Mouse (Mus musculus): ENCODE data around the gene Defa23. TPM values are rescaled to one million over a fixed set of nuclear protein-coding genes. Genes with fewer than 3 reads are reported as not detected.
"Not testable (repeated sequence)": the region's sequence is repeated elsewhere in the genome, so short reads cannot be mapped to it uniquely, and the experiment has no call there.

Gene Defa23
- not detected in 2 replicates for polyA plus RNA-seq (2015; fragmentation: Nextera tagmentation; extraction: Ambion mirVana)

DNA sequence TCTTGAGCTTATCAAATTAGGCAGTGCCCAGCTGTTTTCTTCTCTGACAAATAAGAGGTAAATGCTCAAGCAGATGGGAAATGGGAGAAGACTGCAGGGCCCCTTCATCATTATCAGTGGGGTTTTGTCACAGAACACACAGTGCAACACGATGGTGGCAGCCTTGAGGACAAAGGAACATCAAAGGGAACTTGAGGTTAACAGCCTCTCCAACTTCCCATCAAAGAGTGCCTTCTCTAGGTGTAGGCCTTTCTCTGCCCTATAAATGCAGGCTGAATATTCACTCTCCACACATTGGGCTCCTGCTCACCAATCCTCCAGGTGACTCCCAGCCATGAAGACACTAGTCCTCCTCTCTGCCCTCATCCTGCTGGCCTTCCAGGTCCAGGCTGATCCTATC lies at the start of gene Defa23:
TSS of gene Defa23 (plus strand) at position 301 of the 400 bp plus-strand sequence.
- not testable (repeated sequence) for H3K9me3 ChIP-seq (ENCODE audit: control insufficient read depth, low read length); H3K36me3 ChIP-seq (ENCODE audit: control insufficient read depth, insufficient read depth); ATAC-seq; H3K4me3 ChIP-seq (replicated peaks; ENCODE audit: low read length); H3K9ac ChIP-seq (replicated peaks; ENCODE audit: low read depth, low read length); H3K27me3 ChIP-seq (replicated peaks; ENCODE audit: control insufficient read depth, insufficient read depth, low read length); H3K4me2 ChIP-seq (ENCODE audit: low read length); H3K27ac ChIP-seq (ENCODE audit: low read length); H3K4me1 ChIP-seq (replicated peaks; ENCODE audit: control insufficient read depth, insufficient read depth, low read length)
- WGBS = no CpG with 5 or more reads among the region's 1 CpGs

DNA sequence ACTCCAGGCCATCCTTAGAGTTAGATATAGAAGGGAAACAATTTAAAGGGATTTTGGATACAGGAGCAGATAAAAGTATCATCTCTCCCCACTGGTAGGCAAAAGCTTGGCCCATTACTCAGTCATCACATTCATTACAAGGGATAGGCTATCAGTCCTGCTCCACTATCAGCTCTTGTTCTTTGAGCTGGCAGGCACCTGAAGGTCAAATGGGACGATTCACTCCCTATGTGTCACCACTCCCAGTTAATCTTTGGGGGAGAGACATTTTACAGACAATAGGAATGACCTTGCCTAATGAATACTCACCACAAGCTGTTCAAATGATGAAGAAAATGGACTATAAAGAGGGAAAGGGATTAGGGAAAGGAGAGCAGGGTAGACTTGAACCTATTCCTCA lies 48.0 kb upstream of the Defa23 start:
- peaks cover 8% of the 10 kb centered on the region for H3K9me3 ChIP-seq (ENCODE audit: control insufficient read depth, low read length)
- no peaks in the 10 kb centered on the region for H3K36me3 ChIP-seq (ENCODE audit: control insufficient read depth, insufficient read depth)
- no peak for ATAC-seq
- no peaks in the 10 kb centered on the region for H3K4me1 ChIP-seq (replicated peaks; ENCODE audit: control insufficient read depth, insufficient read depth, low read length)
- no peak overlapping the region for H3K9ac ChIP-seq (replicated peaks; ENCODE audit: low read depth, low read length)
- H3K4me3 ChIP-seq (replicated peaks; ENCODE audit: low read length) = no peak overlapping the region
- no peak overlapping the region for H3K27ac ChIP-seq (ENCODE audit: low read length)
- no peak overlapping the region for H3K4me2 ChIP-seq (ENCODE audit: low read length)
- 19% methylated on average over 1 of the region's 1 CpGs for WGBS
- no peaks in the 10 kb centered on the region for H3K27me3 ChIP-seq (replicated peaks; ENCODE audit: control insufficient read depth, insufficient read depth, low read length)

DNA sequence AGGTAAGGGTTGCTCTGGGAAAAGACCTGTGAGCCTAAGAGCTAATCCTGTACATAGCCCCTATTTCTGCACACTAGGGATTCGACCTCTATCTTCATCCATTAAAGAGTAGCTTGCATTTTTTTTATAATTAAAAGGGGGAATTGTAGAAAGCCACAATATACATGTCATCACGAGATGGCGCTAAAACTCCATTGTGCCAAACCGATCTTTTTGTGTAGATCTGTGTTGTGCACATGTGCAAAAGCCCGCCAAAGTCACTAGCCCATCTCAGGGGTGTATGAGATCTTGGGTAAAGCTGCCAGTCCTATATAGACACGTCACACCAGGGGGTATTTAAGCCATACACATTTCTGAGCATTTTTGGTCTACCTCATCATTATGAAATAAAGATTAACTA lies 46.3 kb upstream of the Defa23 start:
- ATAC-seq; H3K4me2 ChIP-seq (ENCODE audit: low read length); H3K27ac ChIP-seq (ENCODE audit: low read length); H3K4me1 ChIP-seq (replicated peaks; ENCODE audit: control insufficient read depth, insufficient read depth, low read length); H3K27me3 ChIP-seq (replicated peaks; ENCODE audit: control insufficient read depth, insufficient read depth, low read length); H3K9ac ChIP-seq (replicated peaks; ENCODE audit: low read depth, low read length); H3K36me3 ChIP-seq (ENCODE audit: control insufficient read depth, insufficient read depth); H3K4me3 ChIP-seq (replicated peaks; ENCODE audit: low read length); H3K9me3 ChIP-seq (ENCODE audit: control insufficient read depth, low read length): not testable (repeated sequence)
- 48% methylated on average over 6 of the region's 6 CpGs for WGBS

DNA sequence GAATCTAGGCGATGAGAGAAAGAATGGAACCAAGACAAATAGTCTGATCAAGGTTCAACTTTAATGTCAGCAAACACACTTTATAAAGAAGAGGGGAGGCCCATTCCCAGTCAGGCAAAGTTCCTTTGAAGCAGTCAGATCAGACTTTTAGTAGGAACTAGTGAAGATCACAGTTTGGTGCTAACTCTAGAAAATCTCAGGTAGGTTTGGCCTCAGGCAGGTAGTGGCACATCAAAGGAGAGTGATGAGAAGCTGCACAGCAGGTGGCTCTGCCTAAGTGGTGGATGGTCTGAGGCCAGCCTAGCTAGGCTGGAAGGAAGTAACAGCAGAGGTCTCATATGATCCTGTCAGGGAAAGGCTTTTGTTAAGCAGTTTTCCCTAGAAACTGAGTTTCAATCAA lies 44.3 kb upstream of the Defa23 start:
- not testable (repeated sequence) for H3K27me3 ChIP-seq (replicated peaks; ENCODE audit: control insufficient read depth, insufficient read depth, low read length); H3K4me3 ChIP-seq (replicated peaks; ENCODE audit: low read length); H3K36me3 ChIP-seq (ENCODE audit: control insufficient read depth, insufficient read depth); H3K9ac ChIP-seq (replicated peaks; ENCODE audit: low read depth, low read length); ATAC-seq; H3K27ac ChIP-seq (ENCODE audit: low read length); H3K4me1 ChIP-seq (replicated peaks; ENCODE audit: control insufficient read depth, insufficient read depth, low read length); H3K9me3 ChIP-seq (ENCODE audit: control insufficient read depth, low read length); H3K4me2 ChIP-seq (ENCODE audit: low read length)
- WGBS = 83% methylated on average over 1 of the region's 1 CpGs

DNA sequence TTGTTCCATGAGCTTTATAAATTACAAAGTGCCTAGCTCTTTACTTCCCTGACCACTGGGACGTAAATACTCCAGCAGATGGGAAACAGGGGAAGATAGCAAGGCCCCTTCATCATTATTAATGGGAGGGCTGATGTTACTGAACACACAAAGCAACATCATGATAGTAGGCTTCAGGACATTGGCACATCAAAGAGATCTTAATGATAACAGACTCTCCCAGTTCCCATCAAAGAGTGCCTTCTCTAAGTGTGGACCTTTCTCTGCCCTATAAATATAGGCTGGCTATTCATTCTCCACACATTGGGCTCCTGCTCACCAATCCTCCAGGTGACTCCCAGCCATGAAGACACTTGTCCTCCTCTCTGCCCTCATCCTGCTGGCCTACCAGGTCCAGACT lies 29.6 kb upstream of the Defa23 start, which contains the start of gene Defa21:
TSS of gene Defa21 (plus strand) at position 301 of the 400 bp plus-strand sequence.
- H3K9ac ChIP-seq (replicated peaks; ENCODE audit: low read depth, low read length); ATAC-seq; H3K9me3 ChIP-seq (ENCODE audit: control insufficient read depth, low read length); H3K27me3 ChIP-seq (replicated peaks; ENCODE audit: control insufficient read depth, insufficient read depth, low read length); H3K4me1 ChIP-seq (replicated peaks; ENCODE audit: control insufficient read depth, insufficient read depth, low read length); H3K4me2 ChIP-seq (ENCODE audit: low read length); H3K4me3 ChIP-seq (replicated peaks; ENCODE audit: low read length); H3K36me3 ChIP-seq (ENCODE audit: control insufficient read depth, insufficient read depth); H3K27ac ChIP-seq (ENCODE audit: low read length): not testable (repeated sequence)
- WGBS = no CpG with 5 or more reads among the region's 1 CpGs

DNA sequence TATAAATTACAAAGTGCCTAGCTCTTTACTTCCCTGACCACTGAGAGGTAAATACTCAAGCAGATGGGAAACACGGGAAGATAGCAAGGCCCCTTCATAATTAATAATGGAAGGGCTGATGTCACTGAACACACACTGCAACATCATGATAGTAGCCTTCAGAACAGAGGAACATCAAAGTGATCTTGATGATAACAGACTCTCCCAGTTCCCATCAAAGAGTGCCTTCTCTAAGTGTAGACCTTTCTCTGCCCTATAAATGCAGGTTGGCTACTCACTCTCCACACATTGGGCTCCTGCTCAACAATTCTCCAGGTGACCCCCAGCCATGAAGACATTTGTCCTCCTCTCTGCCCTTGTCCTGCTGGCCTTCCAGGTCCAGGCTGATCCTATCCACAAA lies 9.9 kb downstream of the Defa23 start, which contains the start of gene Defa35:
TSS of gene Defa35 (plus strand) at position 301 of the 400 bp plus-strand sequence.
- not testable (repeated sequence) for H3K4me3 ChIP-seq (replicated peaks; ENCODE audit: low read length); H3K27me3 ChIP-seq (replicated peaks; ENCODE audit: control insufficient read depth, insufficient read depth, low read length); H3K4me1 ChIP-seq (replicated peaks; ENCODE audit: control insufficient read depth, insufficient read depth, low read length); ATAC-seq; H3K9me3 ChIP-seq (ENCODE audit: control insufficient read depth, low read length); H3K4me2 ChIP-seq (ENCODE audit: low read length); H3K9ac ChIP-seq (replicated peaks; ENCODE audit: low read depth, low read length); H3K27ac ChIP-seq (ENCODE audit: low read length); H3K36me3 ChIP-seq (ENCODE audit: control insufficient read depth, insufficient read depth)
- 83% methylated on average over 1 of the region's 1 CpGs for WGBS

DNA sequence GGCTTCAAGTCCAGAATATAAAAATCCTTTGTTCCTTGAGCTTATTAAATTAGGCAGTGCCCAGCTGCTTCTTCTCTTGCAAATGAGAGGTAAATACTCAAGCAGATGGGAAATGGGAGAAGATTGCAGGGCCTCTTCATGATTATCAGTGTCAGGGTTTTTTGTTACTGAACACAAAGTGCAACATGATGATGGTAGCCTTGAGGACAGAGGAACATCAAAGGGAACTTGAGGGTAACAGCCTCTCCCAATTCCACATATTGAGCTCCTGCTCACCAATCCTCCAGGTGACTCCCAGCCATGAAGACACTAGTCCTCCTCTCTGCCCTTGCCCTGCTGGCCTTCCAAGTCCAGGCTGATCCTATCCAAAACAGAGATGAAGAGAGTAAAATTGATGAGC lies 29.3 kb downstream of the Defa23 start, which contains the start of gene Defa25:
TSS of gene Defa25 (plus strand) at position 301 of the 400 bp plus-strand sequence.
- H3K9ac ChIP-seq (replicated peaks; ENCODE audit: low read depth, low read length); H3K4me1 ChIP-seq (replicated peaks; ENCODE audit: control insufficient read depth, insufficient read depth, low read length); H3K27me3 ChIP-seq (replicated peaks; ENCODE audit: control insufficient read depth, insufficient read depth, low read length); H3K36me3 ChIP-seq (ENCODE audit: control insufficient read depth, insufficient read depth); H3K4me3 ChIP-seq (replicated peaks; ENCODE audit: low read length); ATAC-seq; H3K4me2 ChIP-seq (ENCODE audit: low read length); H3K27ac ChIP-seq (ENCODE audit: low read length); H3K9me3 ChIP-seq (ENCODE audit: control insufficient read depth, low read length): not testable (repeated sequence)

DNA sequence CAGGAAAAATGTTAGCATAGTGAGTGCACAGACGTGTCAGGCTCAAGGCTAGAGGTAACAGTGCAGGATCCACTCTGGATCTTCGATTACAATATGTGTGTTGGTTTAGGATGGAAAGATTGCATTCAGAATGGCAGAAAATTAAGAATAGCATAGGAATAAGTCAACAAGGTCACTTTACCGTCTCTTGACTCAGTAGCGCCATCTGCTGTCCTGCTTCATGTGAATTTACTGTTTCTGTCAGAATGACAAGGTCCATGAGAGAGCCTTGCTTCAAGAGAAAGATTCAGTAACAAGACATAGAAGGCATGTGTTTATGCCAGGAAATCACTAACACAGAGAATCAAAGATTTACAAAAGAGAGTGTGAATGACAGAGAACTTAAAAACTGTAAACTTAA lies 38.3 kb downstream of the Defa23 start:
- Histone ChIP-seq H3K9ac (replicated peaks; ENCODE audit: low read depth, low read length) (no peak overlapping the region), H3K4me2 (ENCODE audit: low read length) (no peak overlapping the region), H3K27me3 (replicated peaks; ENCODE audit: control insufficient read depth, insufficient read depth, low read length) (no peaks in the 10 kb centered on the region), H3K4me1 (replicated peaks; ENCODE audit: control insufficient read depth, insufficient read depth, low read length) (no peaks in the 10 kb centered on the region), H3K36me3 (ENCODE audit: control insufficient read depth, insufficient read depth) (no peaks in the 10 kb centered on the region), H3K27ac (ENCODE audit: low read length) (no peak overlapping the region), H3K4me3 (replicated peaks; ENCODE audit: low read length) (no peak overlapping the region), H3K9me3 (ENCODE audit: control insufficient read depth, low read length) (no peaks in the 10 kb centered on the region; the same call in 1 of the 2 replicates)
- WGBS = 49% methylated on average over 4 of the region's 4 CpGs
- ATAC-seq = no peak

DNA sequence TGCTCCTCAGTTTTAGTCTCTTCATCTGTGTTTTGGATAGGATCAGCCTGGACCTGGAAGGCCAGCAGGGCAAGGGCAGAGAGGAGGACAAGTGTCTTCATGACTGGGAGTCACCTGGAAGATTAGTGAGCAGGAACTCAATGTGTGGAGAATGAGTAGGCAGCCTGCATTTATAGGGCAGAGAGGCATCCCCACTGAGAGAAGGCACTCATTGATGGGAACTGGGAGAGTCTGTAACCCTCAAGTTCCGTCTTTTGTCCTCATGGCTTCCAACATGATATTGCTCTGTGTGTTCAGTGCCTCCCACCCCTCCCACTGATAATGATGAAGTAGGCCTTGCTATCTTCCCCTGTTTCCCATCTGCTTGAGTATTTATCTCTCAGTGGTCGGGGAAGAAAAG lies 41.1 kb downstream of the Defa23 start, which contains the start of gene Gm14851:
TSS of gene Gm14851 (minus strand) at position 101 of the 400 bp plus-strand sequence.
- H3K4me1 ChIP-seq (replicated peaks; ENCODE audit: control insufficient read depth, insufficient read depth, low read length); H3K27me3 ChIP-seq (replicated peaks; ENCODE audit: control insufficient read depth, insufficient read depth, low read length); H3K36me3 ChIP-seq (ENCODE audit: control insufficient read depth, insufficient read depth); H3K4me3 ChIP-seq (replicated peaks; ENCODE audit: low read length); H3K4me2 ChIP-seq (ENCODE audit: low read length); H3K9me3 ChIP-seq (ENCODE audit: control insufficient read depth, low read length); H3K9ac ChIP-seq (replicated peaks; ENCODE audit: low read depth, low read length); ATAC-seq; H3K27ac ChIP-seq (ENCODE audit: low read length): not testable (repeated sequence)
- WGBS = no CpG with 5 or more reads among the region's 2 CpGs

All from forebrain, embryonic 16.5 days (tissue).